ENCODE assay signal across 8 mouse cellular contexts in genomic region chr9:64253021-64253904, GRCm38 (mm10). TPM values are rescaled to one million over a fixed set of nuclear protein-coding genes. Genes with fewer than 3 reads are reported as not detected.
A peak's percentile ranks its signal among the peaks of the same experiment; 100 is the strongest.
DNase-seq lines count a peak whose midpoint lies in the region; ATAC-seq lines count a peak whose summit lies in the region.

Map2k1 (minus strand) TSS chr9:64253631.

- H3K4me2 ChIP-seq in heart, embryonic 13.5 days, result peak within 1 kb of the TSS; percentile 75
- peak within 1 kb of the TSS; percentile 88 for H3K4me2 ChIP-seq in liver, embryonic 12.5 days
- peak within 1 kb of the TSS; percentile 76 for H3K4me2 ChIP-seq in stomach, embryonic 15.5 days

- under 1% methylated on average over 89 of the region's 89 CpGs for WGBS in heart, embryonic 13.5 days
- under 1% methylated on average over 89 of the region's 89 CpGs for WGBS in liver, embryonic 12.5 days (ENCODE audit: insufficient replicate concordance)
- 0% methylated on average over 89 of the region's 89 CpGs for WGBS in stomach, embryonic 15.5 days

- peaks cover 6% of the 10 kb centered on the region for H3K4me1 ChIP-seq in brown adipose tissue, adult 24 weeks (ENCODE audit: control insufficient read depth, insufficient read depth, insufficient read length, low read length)
- peaks cover 32% of the 10 kb centered on the region for H3K4me1 ChIP-seq in heart, embryonic 13.5 days
- peaks cover 38% of the 10 kb centered on the region for H3K4me1 ChIP-seq in liver, embryonic 12.5 days
- 0 out of 2 replicates have a peak, but pooled peaks cover 6% of the 10 kb centered on the region for H3K4me1 ChIP-seq in stomach, embryonic 15.5 days

- H3K9ac ChIP-seq in heart, embryonic 13.5 days, result peak within 1 kb of the TSS; percentile 92
- peak within 1 kb of the TSS; percentile 84 for H3K9ac ChIP-seq in liver, embryonic 12.5 days
- H3K9ac ChIP-seq in stomach, embryonic 15.5 days, result peak within 1 kb of the TSS; percentile 95

- no peaks in the 10 kb centered on the region for H3K27me3 ChIP-seq in heart, embryonic 13.5 days (replicated peaks)
- no peaks in the 10 kb centered on the region for H3K27me3 ChIP-seq in liver, embryonic 12.5 days (replicated peaks)
- no peaks in the 10 kb centered on the region for H3K27me3 ChIP-seq in stomach, embryonic 15.5 days (replicated peaks)

- peak; percentile 98 for ATAC-seq in heart, embryonic 13.5 days (ENCODE audit: extremely low read depth, insufficient number of reproducible peaks, low FRiP score, low TSS enrichment)
- ATAC-seq in liver, embryonic 12.5 days, result peak; percentile 92
- ATAC-seq in stomach, embryonic 15.5 days (ENCODE audit: insufficient read depth, low FRiP score, low read depth), result peak; percentile 97

- H3K4me3 ChIP-seq in brown adipose tissue, adult 24 weeks (ENCODE audit: insufficient read depth, low read depth, low read length), result peak within 1 kb of the TSS; percentile 81
- peak within 1 kb of the TSS; percentile 88 for H3K4me3 ChIP-seq in heart, embryonic 13.5 days
- H3K4me3 ChIP-seq in liver, embryonic 12.5 days, result peak within 1 kb of the TSS; percentile 92
- peak within 1 kb of the TSS; percentile 100 for H3K4me3 ChIP-seq in stomach, embryonic 15.5 days (replicated peaks)

- peak within 1 kb of the TSS; percentile 75 for H3K27ac ChIP-seq in brown adipose tissue, adult 24 weeks (replicated peaks; ENCODE audit: low read depth, low read length)
- peak within 1 kb of the TSS; percentile 95 for H3K27ac ChIP-seq in heart, embryonic 13.5 days (replicated peaks)
- H3K27ac ChIP-seq in liver, embryonic 12.5 days, result peak within 1 kb of the TSS; percentile 90
- peak within 1 kb of the TSS; percentile 97 for H3K27ac ChIP-seq in stomach, embryonic 15.5 days

- DNase-seq in CD4-positive, CD25-positive, alpha-beta regulatory T cell, adult 2 months (ENCODE audit: low read depth, low spot score), result peak; percentile 100
- DNase-seq in fat pad, adult 2 months (ENCODE audit: extremely low read depth, low read depth, low spot score), result peak; percentile 67
- DNase-seq in kidney, postnatal 10 days, result peak; percentile 100
- peak; percentile 100 for DNase-seq in natural killer cell, adult 2 months (ENCODE audit: low spot score in 2 of 2)

- H3K9me3 ChIP-seq in heart, embryonic 13.5 days, result no peaks in the 10 kb centered on the region
- no peaks in the 10 kb centered on the region for H3K9me3 ChIP-seq in liver, embryonic 12.5 days (replicated peaks)
- H3K9me3 ChIP-seq in stomach, embryonic 15.5 days, result no peaks in the 10 kb centered on the region

- peaks cover 3% of the 10 kb centered on the region; the same call in 1 of the 2 replicates for H3K36me3 ChIP-seq in heart, embryonic 13.5 days
- peaks cover 10% of the 10 kb centered on the region for H3K36me3 ChIP-seq in liver, embryonic 12.5 days
- no peaks in the 10 kb centered on the region for H3K36me3 ChIP-seq in stomach, embryonic 15.5 days

RNA-seq across cellular contexts. Expression of gene Map2k1, which starts in this region (rescaled TPM):
- polyA plus RNA-seq in brown adipose tissue, adult 24 weeks (2012; ENCODE audit: insufficient read depth, insufficient read length, missing spikeins), result 33.1 and 39.9 TPM in 2 replicates
- polyA plus RNA-seq in heart, embryonic 13.5 days (2015; fragmentation: Nextera tagmentation; extraction: Ambion mirVana), result 79.0 and 86.7 TPM in 2 replicates
- 41.2 and 43.8 TPM in 2 replicates for polyA plus RNA-seq in liver, embryonic 12.5 days (2016; fragmentation: Nextera tagmentation; extraction: Ambion mirVana)
- 85.5 and 88.6 TPM in 2 replicates for polyA plus RNA-seq in stomach, embryonic 15.5 days (2015; fragmentation: Nextera tagmentation; extraction: Ambion mirVana)

Comparison
In these comparisons a context has a peak if more than half of its experiments do, and no peak if none do; other contexts are left out.
1. Peak in every context shown above with its lines: DNase-seq, ATAC-seq, H3K4me3 ChIP-seq and H3K27ac ChIP-seq.